Comparison of ENCODE assay signal across 15 mouse cellular contexts in the genomic region with DNA sequence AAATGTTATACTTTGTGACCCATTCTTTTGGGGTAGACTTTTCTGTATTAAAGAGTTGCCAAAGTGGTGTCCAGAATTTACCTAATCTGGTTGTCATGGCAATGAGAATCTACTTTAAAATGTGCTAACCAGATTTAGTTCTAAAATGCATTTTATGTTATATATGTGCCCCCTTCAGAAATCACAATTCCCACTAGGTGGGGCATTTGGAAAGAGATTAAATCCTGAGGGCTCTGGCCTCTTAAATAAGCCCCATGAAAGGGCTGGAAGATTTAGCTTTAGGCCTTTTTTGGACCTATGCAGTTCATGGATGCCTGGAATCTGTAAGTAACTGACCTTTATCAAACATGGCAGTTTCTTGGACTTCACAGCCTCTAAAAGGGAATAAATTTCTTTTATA. TPM values are rescaled to one million over a fixed set of nuclear protein-coding genes. Genes with fewer than 3 reads are reported as not detected.
DNase-seq lines count a peak whose midpoint lies in the region; ATAC-seq and TF ChIP-seq lines count a peak whose summit lies in the region.
"Had no signal": no experiment of that assay in that cellular context is flagged by ENCODE, and none has a peak within 500 bp of the region (broad histone marks: within the 10 kb centered on the region; RNA-seq: fewer than 3 reads in every experiment).

No protein-coding gene starts in this region.

- intact Hi-C loops in gastrocnemius, adult 2 months (cut with DNase I) = loop anchor here (5.0 kb wide), 1 partner anchor 56 kb away; no protein-coding TSS in a partner anchor

- peaks cover 9% of the 10 kb centered on the region for H3K27me3 ChIP-seq in hindbrain, embryonic 15.5 days
- peaks cover 37% of the 10 kb centered on the region for H3K27me3 ChIP-seq in hindbrain, embryonic 10.5 days (ENCODE audit: insufficient read depth, poor library complexity, severe bottlenecking)
- no peaks in the 10 kb centered on the region for H3K27me3 ChIP-seq in lung, embryonic 16.5 days (ENCODE audit: control insufficient read depth, insufficient read depth, low read depth, low read length)
- no peaks in the 10 kb centered on the region for H3K27me3 ChIP-seq in heart, postnatal 0 days (ENCODE audit: control insufficient read depth, insufficient read depth, low read length)

- 0 out of 2 replicates have a peak overlapping the region, but pooled peaks have one; percentile 2 for H3K4me2 ChIP-seq in hindbrain, embryonic 15.5 days
- H3K4me2 ChIP-seq in lung, embryonic 16.5 days (ENCODE audit: low read depth, low read length) = peak overlapping the region; percentile 40
- peak overlapping the region; percentile 82 for H3K4me2 ChIP-seq in heart, postnatal 0 days (ENCODE audit: low read depth, low read length)

- peak overlapping the region; percentile 25; the same call in 1 of the 2 replicates for H3K27ac ChIP-seq in gastrocnemius, adult 2 months
- no peak overlapping the region for H3K27ac ChIP-seq in hindbrain, embryonic 15.5 days (replicated peaks)
- H3K27ac ChIP-seq in hindbrain, embryonic 10.5 days = no peak overlapping the region
- no peak overlapping the region for H3K27ac ChIP-seq in lung, embryonic 16.5 days (ENCODE audit: low read length)
- no peak overlapping the region for H3K27ac ChIP-seq in heart, postnatal 0 days (ENCODE audit: low read depth)
- H3K27ac ChIP-seq: midbrain, embryonic 10.5 days had no signal

- no peak overlapping the region for H3K9ac ChIP-seq in hindbrain, embryonic 15.5 days
- H3K9ac ChIP-seq in lung, embryonic 16.5 days (ENCODE audit: low read length) = no peak overlapping the region
- H3K9ac ChIP-seq in heart, postnatal 0 days (replicated peaks; ENCODE audit: low read depth, low read length) = peak overlapping the region; percentile 25

- no peaks in the 10 kb centered on the region for H3K9me3 ChIP-seq in hindbrain, embryonic 15.5 days
- H3K9me3 ChIP-seq in hindbrain, embryonic 10.5 days = no peaks in the 10 kb centered on the region
- no peaks in the 10 kb centered on the region for H3K9me3 ChIP-seq in lung, embryonic 16.5 days (ENCODE audit: control insufficient read depth, low read length)
- H3K9me3 ChIP-seq in heart, postnatal 0 days (replicated peaks; ENCODE audit: control insufficient read depth, low read length) = no peaks in the 10 kb centered on the region
- H3K9me3 ChIP-seq: midbrain, embryonic 10.5 days had no signal

- TF ChIP-seq EP300 in heart, postnatal 0 days (IDR thresholded peaks at IDR 0.05; ENCODE audit: low read depth) = no peak

- H3K36me3 ChIP-seq in hindbrain, embryonic 15.5 days = no peaks in the 10 kb centered on the region
- H3K36me3 ChIP-seq in hindbrain, embryonic 10.5 days = no peaks in the 10 kb centered on the region
- no peaks in the 10 kb centered on the region for H3K36me3 ChIP-seq in lung, embryonic 16.5 days (ENCODE audit: control insufficient read depth, insufficient read depth, low read length)
- no peaks in the 10 kb centered on the region for H3K36me3 ChIP-seq in heart, postnatal 0 days (replicated peaks; ENCODE audit: control insufficient read depth, insufficient read depth, low read length)
- H3K36me3 ChIP-seq: midbrain, embryonic 10.5 days had no signal

- DNase-seq in gastrocnemius, adult 2 months = no peak
- DNase-seq in gastrocnemius, postnatal 25 days = no peak
- DNase-seq in hindbrain, embryonic 10.5 days (ENCODE audit: low spot score) = no peak
- no peak for DNase-seq in lung, postnatal 4 days
- peak; percentile 23 for DNase-seq in heart, postnatal 0 days (ENCODE audit: low spot score)
- DNase-seq: adrenal gland, adult 2 months; cerebellum, adult 2 months; kidney, postnatal 10 days; thymus, postnatal 25 days had no signal

- no peak for TF ChIP-seq CTCF in gastrocnemius, adult 2 months (IDR thresholded peaks at IDR 0.05)
- TF ChIP-seq CTCF in heart, postnatal 0 days (IDR thresholded peaks at IDR 0.05; ENCODE audit: low read depth) = peak; percentile 17; the same call in 1 of the 2 replicates

- H3K4me1 ChIP-seq in hindbrain, embryonic 15.5 days (replicated peaks) = peaks cover 23% of the 10 kb centered on the region
- peaks cover 17% of the 10 kb centered on the region; the same call in 1 of the 2 replicates for H3K4me1 ChIP-seq in hindbrain, embryonic 10.5 days (replicated peaks)
- H3K4me1 ChIP-seq in lung, embryonic 16.5 days (replicated peaks; ENCODE audit: control insufficient read depth, insufficient read depth, low read length) = peaks cover 34% of the 10 kb centered on the region
- peaks cover 37% of the 10 kb centered on the region for H3K4me1 ChIP-seq in heart, postnatal 0 days (ENCODE audit: control insufficient read depth, insufficient read depth)

- ATAC-seq in hindbrain, embryonic 15.5 days (ENCODE audit: low FRiP score, low read depth) = no peak
- no peak for ATAC-seq in lung, embryonic 16.5 days (ENCODE audit: low read depth)
- no peak for ATAC-seq in heart, postnatal 0 days (ENCODE audit: insufficient read depth, low read depth)
- ATAC-seq in cerebellum, adult (ENCODE audit: insufficient number of reproducible peaks, low FRiP score, low TSS enrichment) = no peak
- ATAC-seq: inflammation-experienced regulatory T-cells, adult 6 months; lung, postnatal 0 days had no signal

- peak overlapping the region; percentile 83 for H3K4me3 ChIP-seq in gastrocnemius, adult 2 months
- no peak overlapping the region for H3K4me3 ChIP-seq in hindbrain, embryonic 15.5 days
- H3K4me3 ChIP-seq in hindbrain, embryonic 10.5 days = no peak overlapping the region
- H3K4me3 ChIP-seq in lung, embryonic 16.5 days (ENCODE audit: low read length) = peak overlapping the region; percentile 27; the same call in 1 of the 2 replicates
- peak overlapping the region; percentile 91 for H3K4me3 ChIP-seq in heart, postnatal 0 days (ENCODE audit: low read depth, low read length)
- H3K4me3 ChIP-seq: midbrain, embryonic 10.5 days had no signal

RNA-seq across cellular contexts. Expression of a gene that starts 3.3 kb away (rescaled TPM):
- total RNA-seq in gastrocnemius, adult 2 months (2021) = 10 to 100 TPM in 1 of 2 experiments, 1 to 10 TPM in 1; 8.1 to 16.8 TPM
- total RNA-seq in gastrocnemius, postnatal 25 days (2021) = 10 to 100 TPM; 13.0 to 17.5 TPM
- polyA plus RNA-seq in hindbrain, embryonic 15.5 days (2015; fragmentation: Nextera tagmentation; extraction: Ambion mirVana) = 1.6 and 1.7 TPM in 2 replicates
- polyA plus RNA-seq in hindbrain, embryonic 10.5 days (2016; fragmentation: Nextera tagmentation; extraction: Ambion mirVana) = 0.36 and 0.90 TPM in 2 replicates
- 4.6 and 5.3 TPM in 2 replicates for polyA plus RNA-seq in lung, embryonic 16.5 days (2015; fragmentation: Nextera tagmentation; extraction: Ambion mirVana)
- 10.6 and 38.4 TPM in 2 replicates for total RNA-seq in heart, postnatal 0 days (2014; rRNA removed; ENCODE audit: low replicate concordance)
- polyA plus RNA-seq in heart, postnatal 0 days (2015; fragmentation: Nextera tagmentation; extraction: Ambion mirVana) = 4.4 and 5.6 TPM in 2 replicates

Comparison
In these comparisons a context has a peak if more than half of its experiments do, and no peak if none do; other contexts are left out.
1. H3K4me3 ChIP-seq: peak in gastrocnemius, adult 2 months (single experiment), lung, embryonic 16.5 days (single experiment) and heart, postnatal 0 days (single experiment); none in hindbrain, embryonic 15.5 days (single experiment) and hindbrain, embryonic 10.5 days (single experiment).
2. H3K4me2 ChIP-seq: peak in every context shown above with its lines; median percentile 82 in heart, postnatal 0 days; 40 in lung, embryonic 16.5 days; 2 in hindbrain, embryonic 15.5 days.